Mouse (Mus musculus) 416B (cell line): ENCODE measurements around the gene H2al3.

Source experiments
- DNase-seq: peaks from one replicate; pipeline ENCODE4 v3.0.0; 2011; ENCODE audit warnings: low read depth

Gene H2al3

DNA sequence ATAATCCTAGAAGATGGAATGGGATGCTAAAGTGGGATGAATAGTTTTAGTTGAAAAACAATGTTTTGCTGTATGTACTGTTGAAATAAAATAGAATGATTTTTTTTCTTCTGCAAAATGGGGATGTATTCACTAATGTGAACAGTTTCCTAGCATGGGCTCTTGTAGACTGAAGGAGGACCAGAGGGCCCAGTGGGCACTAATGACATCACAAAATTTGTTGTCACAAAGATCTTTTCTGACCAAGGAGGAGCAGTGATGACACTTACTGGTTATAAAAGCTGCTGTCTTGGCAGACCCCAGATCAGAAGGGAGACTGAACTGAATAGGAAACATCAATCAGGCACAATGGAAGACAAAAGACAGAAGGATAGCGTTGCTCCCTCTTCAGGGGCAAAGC, at the start of gene H2al3:
H2al3 (plus strand) TSS at position 301 of the 400 bp plus-strand sequence.
- DNase-seq: no peak

GRCm38 (mm10) chrX:9810101-9810500, 39.4 kb upstream of the H2al3 start:
- peak; percentile 65 for DNase-seq

DNA sequence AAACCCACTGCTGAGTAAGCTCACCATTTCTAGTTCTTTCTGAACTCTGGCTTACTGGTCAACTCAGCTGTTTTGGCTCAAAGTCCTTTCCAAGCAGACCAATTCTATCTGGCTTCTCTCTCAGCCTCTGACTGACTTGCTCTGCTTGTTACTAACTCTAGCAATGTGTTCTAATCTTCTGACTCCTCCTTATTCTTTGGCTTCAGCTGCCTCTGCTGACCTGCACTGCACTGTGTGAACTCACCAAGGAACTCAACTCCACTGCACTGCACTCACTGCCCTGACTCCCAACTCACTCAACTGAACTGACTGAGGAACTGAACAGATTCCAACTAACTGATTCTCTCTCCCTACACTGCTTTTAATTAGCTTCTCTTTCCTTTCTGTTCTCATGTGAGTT, 37.0 kb upstream of the H2al3 start:
- DNase-seq: no peak

DNA sequence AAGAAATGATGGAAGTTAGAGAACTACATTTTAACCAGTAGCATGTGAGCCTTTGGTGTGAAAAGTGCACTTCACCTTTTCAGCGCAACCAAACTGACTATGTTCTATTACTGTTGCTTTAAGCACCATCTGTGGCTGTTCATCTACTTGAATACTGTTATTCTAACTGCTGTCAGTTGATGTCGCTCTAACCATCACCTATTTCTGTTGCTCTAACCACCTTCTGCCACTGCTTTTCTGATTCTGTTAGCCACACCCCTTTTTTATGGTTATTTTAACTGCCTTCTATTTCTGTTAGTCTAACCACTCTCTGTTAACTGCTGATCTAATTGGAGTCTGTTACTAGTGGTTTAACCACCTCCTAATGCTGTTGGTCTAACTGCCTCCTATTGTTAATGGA, 14.7 kb upstream of the H2al3 start:
- DNase-seq: peak; percentile 57

DNA sequence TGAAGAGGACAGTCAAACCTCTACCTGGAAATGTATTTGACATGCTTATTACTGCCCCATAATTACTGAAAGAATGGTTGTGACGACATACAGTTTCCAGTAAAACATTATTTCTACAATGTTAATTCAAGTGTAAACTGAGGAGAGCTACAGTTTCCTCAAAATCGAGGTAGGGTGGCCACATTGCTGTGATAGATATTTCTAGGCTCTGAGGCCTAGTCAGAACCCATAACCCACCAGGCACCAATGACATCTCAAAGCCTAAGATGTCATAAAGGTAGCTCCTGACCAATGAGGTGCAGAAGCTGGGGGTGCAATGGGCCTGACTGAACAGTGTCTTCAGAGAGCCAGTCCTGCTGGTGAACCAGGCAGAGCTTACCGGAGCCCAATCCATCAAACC, 2.9 kb upstream of the H2al3 start, which contains the start of gene Hypm:
Hypm (plus strand) TSS at position 301 of the 400 bp plus-strand sequence.
- DNase-seq: no peak

DNA sequence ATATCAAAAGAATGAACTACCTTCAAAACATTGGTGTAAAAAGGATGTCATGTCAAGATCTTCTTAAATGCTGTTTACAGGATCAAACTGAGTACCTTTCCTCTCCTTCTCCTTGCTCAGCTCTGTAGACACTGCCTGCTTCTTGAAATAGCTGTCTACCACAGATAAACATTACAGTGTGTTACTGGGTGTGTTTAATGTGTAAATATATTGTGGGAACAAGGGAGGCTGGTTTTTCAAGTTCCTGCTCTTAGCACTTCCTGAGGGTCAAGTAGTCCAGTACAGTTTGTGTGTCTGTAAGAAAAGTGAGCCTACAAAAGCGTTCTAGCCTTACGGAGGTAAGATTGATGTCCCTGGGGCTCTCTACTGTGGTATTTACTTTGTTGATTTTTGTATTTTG, 12.4 kb downstream of the H2al3 start:
- peak; percentile 3 for DNase-seq

GRCm38 (mm10) chrX:9875519-9875918, 26.0 kb downstream of the H2al3 start:
- DNase-seq: peak; percentile 72

DNA sequence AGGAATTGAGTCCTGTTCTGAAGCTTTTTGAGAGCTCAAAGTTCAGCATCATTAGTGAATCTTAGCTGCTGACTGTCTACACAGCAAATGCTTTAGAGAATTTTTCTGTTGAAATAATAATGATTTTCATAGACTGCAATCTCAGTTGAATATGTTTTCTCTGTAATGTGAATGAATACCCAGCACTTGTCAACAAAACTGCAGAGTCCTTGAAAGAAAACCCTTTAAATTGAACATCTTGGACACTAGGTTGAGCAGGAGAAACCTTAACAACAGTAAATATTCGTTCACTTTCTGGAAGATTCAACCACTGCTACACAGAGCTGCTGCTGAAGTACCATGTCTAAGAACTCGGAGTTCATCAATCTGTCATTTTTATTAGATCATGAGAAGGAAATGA, 35.8 kb downstream of the H2al3 start, which contains the start of gene Sytl5:
Sytl5 (plus strand) TSS at position 301 of the 400 bp plus-strand sequence.
- DNase-seq: no peak
